Mouse (Mus musculus) hematopoietic stem cell, adult 5-6 weeks (primary cell): Measurements from ENCODE around the gene Thbs4. TPM values are rescaled to one million over a fixed set of nuclear protein-coding genes. Genes with fewer than 3 reads are reported as not detected.

Source experiments
- ATAC-seq, 2 experiments: fragments of 125-278 bp in 1 of 2; replicated peaks in 1 of 2; 2 replicates each; pipeline ENCODE4 v1.8.0; 2016 to 2017; ENCODE audit warnings: inconsistent platforms in 2 of 2, mild to moderate bottlenecking in 2 of 2, moderate number of reproducible peaks in 2 of 2, low read depth in 1 of 2, moderate TSS enrichment in 1 of 2; ENCODE audit not compliant: low FRiP score in 2 of 2, poor library complexity in 2 of 2, severe bottlenecking in 2 of 2, insufficient read depth in 1 of 2, low TSS enrichment in 1 of 2
- total RNA-seq: library from RNA; stranded (forward); fragments of 172-1452, 232-1000 nt; gene quantifications from 2 replicates; pipeline ENCODE4 v1.2.3, GENCODE M21; 2017

Thbs4 gene
- total RNA-seq, 1 experiment from 2014 or later: not detected

- ATAC-seq: no peak
Observed at GRCm38 (mm10) chr13:92772500-92772899, 22.1 kb downstream of the Thbs4 start.

GRCm38 (mm10) chr13:92771566-92771965 lies 23.1 kb downstream of the Thbs4 start:
- ATAC-seq: no peak

- no peak for ATAC-seq
Observed at GRCm38 (mm10) chr13:92765454-92766242, 29.0 kb downstream of the Thbs4 start.

GRCm38 (mm10) chr13:92762322-92762721 lies 32.3 kb downstream of the Thbs4 start:
- no peak for ATAC-seq

DNA sequence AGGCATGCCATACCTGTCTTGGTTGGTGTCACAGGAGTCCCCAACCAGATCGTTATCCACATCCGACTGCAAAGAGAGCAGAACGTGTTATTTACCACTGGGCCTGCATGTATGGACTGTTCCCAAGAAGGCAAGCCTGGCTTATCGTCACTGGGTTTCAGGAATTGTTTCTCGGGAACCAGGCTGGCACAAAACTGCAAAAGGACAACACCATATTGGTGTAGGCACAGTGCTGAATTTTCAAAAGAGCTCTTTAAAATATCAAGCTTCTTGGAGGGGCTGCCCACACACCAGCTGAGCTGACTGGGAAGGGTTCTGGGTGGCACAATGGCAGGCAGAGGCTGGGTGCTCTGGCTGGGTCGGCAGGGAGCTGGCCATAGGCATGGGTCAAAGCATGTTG lies 34.1 kb downstream of the Thbs4 start:
- no peak for ATAC-seq

GRCm38 (mm10) chr13:92759096-92759495 lies 35.5 kb downstream of the Thbs4 start:
- ATAC-seq: no peak

DNA sequence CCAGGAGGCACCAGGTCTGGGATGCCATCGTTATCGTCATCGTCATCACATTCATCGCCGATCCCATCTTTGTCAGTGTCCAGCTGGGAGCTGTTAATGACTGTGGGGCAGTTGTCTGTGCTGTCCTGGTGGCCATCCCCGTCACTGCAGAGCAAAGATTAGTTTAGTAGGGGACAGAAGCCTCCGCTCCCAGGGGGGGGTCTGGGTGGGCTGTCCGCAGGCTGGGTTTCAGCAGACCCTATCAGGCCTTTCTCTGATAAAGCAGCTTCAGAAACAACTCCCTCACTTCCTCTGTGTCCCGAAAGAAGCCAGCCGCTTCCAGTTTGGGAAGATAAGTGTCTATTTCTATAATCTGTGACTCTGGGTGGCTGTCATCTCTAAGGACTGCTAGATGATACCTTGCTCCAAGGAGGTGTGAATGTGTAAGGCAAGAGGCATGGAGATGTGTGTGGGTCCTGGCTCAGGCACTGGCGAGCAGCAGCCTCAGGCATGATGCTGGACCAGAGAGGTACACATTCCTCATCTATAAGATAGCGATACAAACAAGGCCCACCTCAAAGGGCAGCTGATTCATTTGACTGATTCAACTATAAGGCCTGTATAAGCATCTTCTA lies 36.5 kb downstream of the Thbs4 start:
- no peak for ATAC-seq

- no peak for ATAC-seq
Observed at GRCm38 (mm10) chr13:92755036-92755435, 39.6 kb downstream of the Thbs4 start.

GRCm38 (mm10) chr13:92753676-92754075 lies 40.9 kb downstream of the Thbs4 start:
- no peak for ATAC-seq

- ATAC-seq: 0 out of 4 replicates have a peak, but pooled peaks have one; percentile 43 to 49
Observed at GRCm38 (mm10) chr13:92751726-92752565, 42.7 kb downstream of the Thbs4 start.

- ATAC-seq: peak; percentile 80 to 83
Observed at GRCm38 (mm10) chr13:92750976-92751518, 43.6 kb downstream of the Thbs4 start.

DNA sequence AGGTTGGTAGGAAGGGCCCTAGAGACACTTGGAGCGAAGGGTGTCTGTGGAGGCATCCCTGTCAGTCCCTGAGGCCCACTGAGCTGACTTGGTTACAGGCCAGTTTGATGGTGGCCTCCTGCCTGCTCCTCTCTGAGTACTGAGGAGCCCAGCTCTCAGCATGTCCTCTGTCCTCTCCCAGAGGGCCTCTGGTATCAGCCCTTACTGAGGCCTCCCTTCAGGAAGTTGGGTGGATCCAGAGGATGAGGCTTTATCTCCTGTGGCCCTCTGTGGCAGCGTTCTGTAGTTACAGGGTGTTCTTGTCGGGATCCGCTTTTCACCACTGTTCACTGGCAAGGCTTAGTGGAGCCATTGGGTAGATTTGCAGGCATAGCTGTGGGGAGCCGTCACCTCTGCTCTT lies 51.3 kb downstream of the Thbs4 start:
- ATAC-seq: no peak

- ATAC-seq: peak; percentile 29 to 37; a peak in 1 of 4 replicates
Observed at GRCm38 (mm10) chr13:92742886-92743285, 51.7 kb downstream of the Thbs4 start.

GRCm38 (mm10) chr13:92740671-92741270 lies 53.8 kb downstream of the Thbs4 start:
- ATAC-seq: peak; percentile 62 to 75; a peak in 2 of 4 replicates

- ATAC-seq: no peak
Observed at GRCm38 (mm10) chr13:92739858-92740257, 54.8 kb downstream of the Thbs4 start.

GRCm38 (mm10) chr13:92738821-92739220 lies 55.8 kb downstream of the Thbs4 start:
- no peak for ATAC-seq

GRCm38 (mm10) chr13:92736516-92737300 lies 57.9 kb downstream of the Thbs4 start:
- ATAC-seq: no peak
